Mouse (Mus musculus): Measurements from ENCODE around the gene Olfr1361. TPM values are rescaled to one million over a fixed set of nuclear protein-coding genes. Genes with fewer than 3 reads are reported as not detected.

Olfr1361 gene
- total RNA-seq (2023), result not detected

DNA sequence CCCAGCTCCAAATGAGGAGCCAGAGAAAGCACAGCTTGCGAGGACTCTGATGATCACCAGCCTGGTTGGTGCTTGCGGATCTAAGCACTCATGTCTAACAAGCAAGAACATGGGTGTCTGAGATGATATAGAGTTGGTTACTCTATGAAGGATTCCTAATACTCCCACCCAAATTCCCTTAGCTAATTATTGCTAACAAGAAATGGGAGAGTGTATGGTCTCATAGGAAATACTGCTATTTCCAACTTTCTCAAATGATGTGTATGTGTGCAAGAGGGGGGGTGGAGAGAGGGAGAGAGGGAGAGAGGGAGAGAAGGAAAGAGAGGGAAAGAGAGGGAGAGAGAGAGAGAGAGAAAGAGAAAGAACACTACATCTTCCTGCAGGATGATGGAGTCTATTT lies at the start of gene Olfr1361:
Olfr1361 (minus strand) TSS at position 101 of the 400 bp plus-strand sequence.

DNA sequence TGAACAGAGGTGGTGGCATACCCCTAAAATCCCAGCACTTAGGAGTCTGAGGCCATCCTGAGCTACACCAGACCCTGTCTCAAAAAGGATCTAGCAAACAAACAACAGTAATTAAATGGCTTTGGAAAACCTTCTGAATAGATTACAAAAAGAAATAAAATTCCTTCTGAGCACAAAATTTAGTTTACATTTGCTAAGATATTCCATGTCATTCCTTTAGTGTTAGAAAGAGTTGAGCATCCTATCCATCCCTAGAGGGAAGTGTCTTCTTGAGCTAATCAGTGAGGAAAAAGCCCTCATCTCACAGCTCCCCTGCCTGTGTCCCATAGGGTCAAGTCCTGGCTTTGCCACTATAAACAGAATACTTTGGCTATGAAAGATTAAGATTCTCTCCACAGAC lies 34.6 kb upstream of the Olfr1361 start, which contains the start of gene Olfr1359:
Olfr1359 (plus strand) TSS at position 301 of the 400 bp plus-strand sequence.

GRCm38 (mm10) chr13:21677305-21677704 lies 14.1 kb upstream of the Olfr1361 start, which contains the start of gene Olfr1360:
TSS of gene Olfr1360 (minus strand) at chr13:21677405.

DNA sequence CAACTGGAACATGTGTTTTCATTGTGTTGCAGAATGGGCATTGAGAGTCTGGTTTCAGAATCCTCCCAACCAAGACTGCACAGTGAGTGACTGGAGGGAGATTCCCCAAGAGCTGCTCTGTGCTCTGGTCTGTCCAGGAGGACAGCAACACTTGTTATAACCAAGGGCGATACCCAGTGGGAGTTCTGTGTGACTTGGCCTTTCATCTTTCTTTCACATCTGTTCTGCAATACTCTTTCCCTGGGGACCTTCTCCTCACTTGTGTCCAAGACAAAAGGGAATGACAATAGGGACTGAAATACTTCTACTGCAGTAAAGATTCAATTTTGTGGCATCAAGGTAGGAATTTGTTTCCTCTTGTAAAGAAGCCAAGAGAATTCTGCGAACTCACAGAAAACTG lies 20.8 kb downstream of the Olfr1361 start, which contains the start of gene Olfr11:
Olfr11 (minus strand) TSS at position 101 of the 400 bp plus-strand sequence.

DNA sequence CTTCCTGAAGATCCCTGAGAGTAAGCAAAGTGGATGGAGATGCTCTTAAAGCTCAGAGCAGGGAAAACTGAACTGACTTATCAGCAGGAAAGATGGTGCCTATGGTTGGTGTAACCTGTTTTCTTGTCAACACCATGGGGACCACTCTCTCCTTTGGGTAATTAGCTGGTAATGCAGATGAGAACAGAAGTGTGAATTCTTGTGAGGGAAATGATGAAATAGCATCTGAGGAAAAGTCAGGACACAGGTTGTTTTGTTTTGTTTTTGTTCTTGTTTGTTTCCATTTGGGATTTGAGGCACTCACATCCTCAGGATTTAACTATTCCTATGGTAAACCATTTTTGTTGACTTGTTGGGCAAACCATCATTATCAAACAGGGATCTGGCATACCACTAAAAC lies 49.3 kb downstream of the Olfr1361 start, which contains the start of gene Olfr1362:
Olfr1362 (minus strand) TSS at position 101 of the 400 bp plus-strand sequence.

Other genes starting within 250 kb of the Olfr1361 start
- gene Pgbd1, start 222.3 kb downstream of the Olfr1361 start, total RNA-seq (2023), result under 1 TPM in 1 of 2 experiments, not detected in 1; 0.38 TPM
- gene Zscan26, start 209.7 kb downstream of the Olfr1361 start, total RNA-seq (2023), result 10 to 100 TPM; 44.5 to 50.7 TPM
- not detected for gene Nkapl, start 194.9 kb downstream of the Olfr1361 start, total RNA-seq (2023)
- not detected for gene Zkscan4, start 184.5 kb downstream of the Olfr1361 start, total RNA-seq (2023)
- not detected for gene Gm10065, start 183.9 kb downstream of the Olfr1361 start, total RNA-seq (2023)
- gene AK157302, start 168.2 kb downstream of the Olfr1361 start, total RNA-seq (2023), result 1 to 10 TPM; 4.8 to 5.0 TPM
- 10 to 100 TPM; 11.7 to 12.4 TPM for gene Gm11273, start 162.0 kb downstream of the Olfr1361 start, total RNA-seq (2023)
- 10 to 100 TPM; 12.2 to 23.2 TPM for gene Zkscan8, start 132.3 kb downstream of the Olfr1361 start, total RNA-seq (2023)
- gene Olfr1366, start 120.6 kb downstream of the Olfr1361 start, total RNA-seq (2023), result not detected
- gene Olfr1535, start 103.5 kb downstream of the Olfr1361 start, total RNA-seq (2023), result not detected
- not detected for gene Olfr1364, start 81.6 kb downstream of the Olfr1361 start, total RNA-seq (2023)
- not detected for gene Olfr1362, start 49.4 kb downstream of the Olfr1361 start, total RNA-seq (2023)
- gene Olfr11, start 20.9 kb downstream of the Olfr1361 start, total RNA-seq (2023), result not detected
- gene Olfr1360, start 14.0 kb upstream of the Olfr1361 start, total RNA-seq (2023), result not detected
- not detected for gene Olfr1359, start 34.7 kb upstream of the Olfr1361 start, total RNA-seq (2023)
- gene Hist1h2bl, start 52.8 kb upstream of the Olfr1361 start, total RNA-seq (2023), result 100 to 1,000 TPM; 101 to 113 TPM
- 100 to 1,000 TPM; 114 to 126 TPM for gene Hist1h2ai, start 53.0 kb upstream of the Olfr1361 start, total RNA-seq (2023)
- 100 to 1,000 TPM; 156 to 168 TPM for gene Hist1h3h, start 54.3 kb upstream of the Olfr1361 start, total RNA-seq (2023)
- 10 to 100 TPM in 1 of 2 experiments, 1 to 10 TPM in 1; 7.6 to 10.7 TPM for gene Hist1h2bm, start 58.7 kb upstream of the Olfr1361 start, total RNA-seq (2023)
- 10 to 100 TPM; 18.4 to 18.5 TPM for gene Hist1h4j, start 71.7 kb upstream of the Olfr1361 start, total RNA-seq (2023)
- gene Hist1h4k, start 87.1 kb upstream of the Olfr1361 start, total RNA-seq (2023), result 100 to 1,000 TPM; 328 to 393 TPM
- gene Hist1h2ak, start 90.4 kb upstream of the Olfr1361 start, total RNA-seq (2023), result 10 to 100 TPM; 44.3 to 63.1 TPM
- gene Hist1h2bn, start 90.7 kb upstream of the Olfr1361 start, total RNA-seq (2023), result 100 to 1,000 TPM; 110 to 111 TPM
- gene Hist1h1b, start 117.2 kb upstream of the Olfr1361 start, total RNA-seq (2023), result 10 to 100 TPM; 75.2 to 83.5 TPM
- gene Hist1h3i, start 120.0 kb upstream of the Olfr1361 start, total RNA-seq (2023), result 100 to 1,000 TPM; 223 to 298 TPM
- gene Hist1h2an, start 123.8 kb upstream of the Olfr1361 start, total RNA-seq (2023), result 10 to 100 TPM; 41.7 to 54.0 TPM
- 10 to 100 TPM; 52.4 to 61.6 TPM for gene Hist1h2bp, start 124.1 kb upstream of the Olfr1361 start, total RNA-seq (2023)
- gene Hist1h2bq, start 146.8 kb upstream of the Olfr1361 start, total RNA-seq (2023), result 100 to 1,000 TPM; 251 to 269 TPM
- 100 to 1,000 TPM; 319 to 332 TPM for gene Hist1h2ao, start 147.1 kb upstream of the Olfr1361 start, total RNA-seq (2023)
- 100 to 1,000 TPM; 475 to 486 TPM for gene Hist1h4m, start 148.4 kb upstream of the Olfr1361 start, total RNA-seq (2023)
- 100 to 1,000 TPM in 1 of 2 experiments, 10 to 100 TPM in 1; 62.8 to 128 TPM for gene Hist1h4n, start 168.8 kb upstream of the Olfr1361 start, total RNA-seq (2023)
- gene Hist1h2ap, start 170.1 kb upstream of the Olfr1361 start, total RNA-seq (2023), result 10 to 100 TPM; 73.3 to 83.2 TPM
- gene Hist1h2br, start 170.4 kb upstream of the Olfr1361 start, total RNA-seq (2023), result 100 to 1,000 TPM; 244 to 262 TPM

All from B cell, adult 67 days (primary cell).